Mouse (Mus musculus): Measurements from ENCODE around the gene Usp9x.

Usp9x gene

GRCm38 (mm10) chrX:13072461-13072982 lies 1.2 kb downstream of the Usp9x start:
- peak; percentile 79 for DNase-seq (ENCODE audit: low read depth)

GRCm38 (mm10) chrX:13085621-13086020 lies 14.3 kb downstream of the Usp9x start:
- no peak for DNase-seq (ENCODE audit: low read depth)

GRCm38 (mm10) chrX:13096985-13097384 lies 25.7 kb downstream of the Usp9x start:
- no peak for DNase-seq (ENCODE audit: low read depth)

- no peak for DNase-seq (ENCODE audit: low read depth)
These were observed 135.2 kb downstream of the Usp9x start for GRCm38 (mm10) chrX:13206514-13206913.

GRCm38 (mm10) chrX:13207512-13208341 lies 136.4 kb downstream of the Usp9x start:
- peak; percentile 92 for DNase-seq (ENCODE audit: low read depth)

- no peak for DNase-seq (ENCODE audit: low read depth)
These were observed 137.1 kb downstream of the Usp9x start for GRCm38 (mm10) chrX:13208404-13208803.

- peak; percentile 38 for DNase-seq (ENCODE audit: low read depth)
These were observed 143.0 kb downstream of the Usp9x start for GRCm38 (mm10) chrX:13214275-13214674.
